Mouse (Mus musculus) testis, adult 10 weeks (tissue): ENCODE data around the gene Rd3. TPM values are rescaled to one million over a fixed set of nuclear protein-coding genes. Genes with fewer than 3 reads are reported as not detected.

ENCODE experiments used
- polyA plus RNA-seq: library from polyadenylated mRNA; stranded (reverse); fragments of 350-450 nt; fragmentation: Illumina TruSeq; extraction: RNeasy Lipid Tissue Mini Kit (QIAGEN cat#74804); gene quantifications from one replicate; pipeline ENCODE4 v1.2.3, GENCODE M21; 2014; ENCODE audit warnings: low read depth, low replicate concordance

Rd3 gene
- polyA plus RNA-seq: 33.6 TPM

GRCm38 (mm10) chr1:191977187-191977586, at the start of gene Rd3:
Gene Rd3, plus strand, starts transcription at chr1:191977370.

Other genes with a start within 250 kb of the Rd3 start
- 89.7 TPM for gene Nek2, start 155.9 kb upstream of the Rd3 start, polyA plus RNA-seq
- gene Slc30a1, start 70.6 kb upstream of the Rd3 start, polyA plus RNA-seq: 20.9 TPM
- gene Traf5, start 115.2 kb downstream of the Rd3 start, polyA plus RNA-seq: 0.74 TPM
- gene Rcor3, start 160.7 kb downstream of the Rd3 start, polyA plus RNA-seq: 126 TPM
- 0.15 TPM for gene Kcnh1, start 213.4 kb downstream of the Rd3 start, polyA plus RNA-seq